Mouse (Mus musculus) liver, embryonic 16.5 days (tissue): ENCODE results near the gene Lamp1. TPM values are rescaled to one million over a fixed set of nuclear protein-coding genes. Genes with fewer than 3 reads are reported as not detected.
"Not testable (repeated sequence)": the region's sequence is repeated elsewhere in the genome, so short reads cannot be mapped to it uniquely, and the experiment has no call there.

Experiments
- ATAC-seq: fragments of 200-750 bp; cut with Nextera tagmentation; 2 replicates; pipeline ENCODE4 v1.8.0; 2017; ENCODE audit warnings: low read depth, mild to moderate bottlenecking, moderate number of reproducible peaks, moderate library complexity
- H3K27ac ChIP-seq: fragments of 300-500 bp; sonication (generic); 2 replicates; pipeline ENCODE4 v1.5.1; 2014; ENCODE audit warnings: mild to moderate bottlenecking, low read length
- H3K27me3 ChIP-seq: fragments of 300-500 bp; sonication (generic); 2 replicates; pipeline ENCODE4 v1.6.1; 2014; ENCODE audit warnings: low read depth, low read length, mixed read lengths; ENCODE audit not compliant: control insufficient read depth, insufficient read depth
- H3K36me3 ChIP-seq: fragments of 300-500 bp; sonication (generic); 2 replicates; pipeline ENCODE4 v1.6.1; 2014; ENCODE audit warnings: mild to moderate bottlenecking; ENCODE audit not compliant: control insufficient read depth, insufficient read depth
- H3K4me1 ChIP-seq: fragments of 300-500 bp; sonication (generic); 2 replicates; pipeline ENCODE4 v1.6.1; 2014; ENCODE audit warnings: low read depth, low read length, mixed read lengths; ENCODE audit not compliant: control insufficient read depth
- H3K4me2 ChIP-seq: fragments of 300-500 bp; sonication (generic); 2 replicates; pipeline ENCODE4 v1.6.1; 2014; ENCODE audit warnings: low read depth, low read length, mixed read lengths
- H3K4me3 ChIP-seq: fragments of 300-500 bp; sonication (generic); 2 replicates; pipeline ENCODE4 v1.5.1; 2014; ENCODE audit warnings: low read depth, mild to moderate bottlenecking, low read length
- H3K9ac ChIP-seq: fragments of 300-500 bp; sonication (generic); 2 replicates; pipeline ENCODE4 v1.6.1; 2014; ENCODE audit warnings: low read depth, low read length
- H3K9me3 ChIP-seq: fragments of 300-500 bp; sonication (generic); replicated peaks from 2 replicates; pipeline ENCODE4 v1.6.1; 2016; ENCODE audit warnings: low read length; ENCODE audit not compliant: control insufficient read depth
- WGBS: fragments of 180-500 bp; shearing (Covaris S2); extraction: QIAGEN DNeasy Blood & Tissue Kit; methylation state at CpG from one replicate; pipeline ENCODE4 v1.1.7; 2014; ENCODE audit not compliant: insufficient replicate concordance; 5-methylcytosine and 5-hydroxymethylcytosine counted together
- polyA plus RNA-seq: library from polyadenylated mRNA; unstranded; fragments of >200 nt; fragmentation: Nextera tagmentation; extraction: Ambion mirVana; gene quantifications from 2 replicates; pipeline ENCODE4 v1.2.1, GENCODE M21; 2015

Lamp1 gene
- polyA plus RNA-seq, 1 experiment from 2014 or later: 197 TPM

DNA sequence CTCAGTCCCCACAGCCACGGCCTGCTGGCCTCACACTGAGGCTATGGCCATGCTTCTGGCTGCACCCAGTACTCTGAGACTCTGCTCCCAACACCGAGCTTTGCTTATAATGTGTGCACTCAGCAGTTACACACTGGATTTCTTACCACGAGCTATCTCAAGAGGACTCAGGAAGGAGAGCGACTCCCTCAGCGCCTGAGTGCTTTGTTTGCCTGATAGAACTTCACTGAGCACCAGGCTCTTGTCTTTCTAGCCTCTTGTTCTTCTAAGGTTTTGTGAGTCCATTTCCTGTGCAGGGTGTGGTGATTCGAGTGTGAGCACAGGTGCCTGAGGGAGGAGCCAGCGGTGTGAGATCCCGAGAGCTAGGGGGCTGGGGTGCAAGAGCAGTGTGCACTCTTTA lies 34.1 kb upstream of the Lamp1 start:
- no peak overlapping the region for H3K4me2 ChIP-seq
- no peaks in the 10 kb centered on the region for H3K27me3 ChIP-seq
- H3K4me3 ChIP-seq: no peak overlapping the region
- H3K27ac ChIP-seq: no peak overlapping the region
- H3K36me3 ChIP-seq: peaks cover 44% of the 10 kb centered on the region
- WGBS: 79% methylated on average over 8 of the region's 8 CpGs
- H3K9ac ChIP-seq: no peak overlapping the region
- no peak for ATAC-seq
- H3K9me3 ChIP-seq: no peaks in the 10 kb centered on the region
- H3K4me1 ChIP-seq: peaks cover 26% of the 10 kb centered on the region

DNA sequence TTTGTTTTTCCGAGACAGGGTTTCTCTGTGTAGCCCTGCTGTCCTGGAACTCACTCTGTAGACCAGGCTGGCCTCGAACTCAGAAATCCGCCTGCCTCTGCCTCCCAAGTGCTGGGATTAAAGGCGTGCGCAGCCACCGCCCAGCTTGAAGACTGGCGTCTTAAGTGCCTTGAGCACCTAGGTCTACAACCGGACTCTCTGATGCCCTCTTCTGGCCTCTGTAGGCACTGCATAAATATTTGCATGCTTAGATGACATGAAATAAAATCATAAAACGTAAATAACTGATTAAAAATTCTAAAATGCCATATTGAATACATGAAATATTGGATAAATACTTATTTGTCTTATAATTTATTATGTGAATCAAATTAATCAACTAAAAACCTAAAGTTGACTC lies 26.7 kb upstream of the Lamp1 start:
- peak; percentile 53; the same call in 1 of the 2 replicates for ATAC-seq
- H3K4me1 ChIP-seq, H3K4me2 ChIP-seq, H3K27ac ChIP-seq, H3K27me3 ChIP-seq, H3K9ac ChIP-seq, H3K4me3 ChIP-seq, H3K9me3 ChIP-seq: not testable (repeated sequence)
- H3K36me3 ChIP-seq: peaks cover 83% of the 10 kb centered on the region
- WGBS: 55% methylated on average over 9 of the region's 9 CpGs

DNA sequence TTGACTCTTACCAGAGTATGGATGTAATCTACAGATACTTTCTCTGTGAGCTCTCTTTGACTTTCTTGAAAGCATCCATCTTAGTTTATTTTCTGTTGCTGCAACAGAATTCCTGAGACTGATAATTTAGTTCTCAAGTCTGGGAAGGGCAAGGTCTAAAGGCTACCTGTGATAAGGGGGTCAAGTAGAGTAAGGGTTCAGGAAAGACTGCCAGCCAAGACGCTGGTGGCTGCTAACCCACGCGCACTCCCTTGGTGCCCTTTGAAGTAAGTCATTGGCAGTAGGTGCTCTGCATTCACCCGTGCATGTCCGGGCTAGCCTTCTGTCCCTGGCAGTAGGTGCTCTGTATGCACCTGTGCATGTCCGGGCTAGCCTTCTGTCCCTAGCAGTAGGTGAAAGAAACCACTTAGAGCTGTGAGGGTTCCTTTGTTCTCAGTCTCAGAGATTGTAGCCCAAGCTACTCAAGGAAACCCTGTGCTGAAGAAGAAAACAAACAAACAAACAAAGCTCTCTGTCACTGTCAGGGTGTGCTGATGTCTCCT lies 19.2 kb upstream of the Lamp1 start:
- Histone ChIP-seq H3K9me3 (no peaks in the 10 kb centered on the region), H3K4me2 (no peak overlapping the region), H3K27ac (no peak overlapping the region), H3K4me3 (no peak overlapping the region), H3K4me1 (no peaks in the 10 kb centered on the region), H3K27me3 (no peaks in the 10 kb centered on the region), H3K36me3 (peaks cover 95% of the 10 kb centered on the region), H3K9ac (no peak overlapping the region)
- 90% methylated on average over 6 of the region's 6 CpGs for WGBS
- no peak for ATAC-seq

- Histone ChIP-seq H3K27me3 (no peaks in the 10 kb centered on the region), H3K27ac (no peak overlapping the region), H3K9me3 (no peaks in the 10 kb centered on the region), H3K4me3 (no peak overlapping the region), H3K9ac (no peak overlapping the region), H3K4me2 (no peak overlapping the region), H3K36me3 (peaks cover 92% of the 10 kb centered on the region), H3K4me1 (no peaks in the 10 kb centered on the region)
- WGBS: 86% methylated on average over 5 of the region's 5 CpGs
- ATAC-seq: no peak
These were observed 17.3 kb upstream of the Lamp1 start for GRCm38 (mm10) chr8:13141681-13142080.

- Histone ChIP-seq H3K4me3 (no peak overlapping the region), H3K36me3 (peaks cover 36% of the 10 kb centered on the region), H3K9me3 (no peaks in the 10 kb centered on the region), H3K27ac (no peak overlapping the region), H3K27me3 (no peaks in the 10 kb centered on the region), H3K4me1 (no peaks in the 10 kb centered on the region), H3K9ac (no peak overlapping the region), H3K4me2 (no peak overlapping the region)
- 81% methylated on average over 2 of the region's 2 CpGs for WGBS
- ATAC-seq: no peak
These were observed 10.5 kb upstream of the Lamp1 start for GRCm38 (mm10) chr8:13148476-13148875.

DNA sequence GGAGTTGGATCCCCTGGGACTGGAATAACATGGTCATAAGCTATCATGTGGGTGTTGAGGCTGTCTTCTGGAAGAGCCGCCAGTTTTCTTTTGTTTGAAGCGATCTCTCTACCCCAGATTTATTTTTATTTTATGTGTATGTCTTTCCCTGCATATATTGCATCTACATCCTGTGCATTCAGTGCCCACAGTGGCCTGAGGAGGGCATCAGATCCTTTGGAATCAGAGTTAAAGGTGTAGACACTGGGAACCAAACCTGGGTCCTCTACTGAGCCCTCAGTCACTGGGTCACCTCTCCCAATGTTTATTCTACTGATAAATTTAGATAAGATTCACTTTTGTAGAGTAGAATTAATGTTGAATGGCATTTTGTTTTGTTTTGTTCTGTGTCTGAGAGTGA lies 9.7 kb upstream of the Lamp1 start:
- H3K4me2 ChIP-seq: no peak overlapping the region
- H3K27ac ChIP-seq: no peak overlapping the region
- no peak overlapping the region for H3K9ac ChIP-seq
- no peaks in the 10 kb centered on the region for H3K9me3 ChIP-seq
- peaks cover 29% of the 10 kb centered on the region; the same call in 1 of the 2 replicates for H3K36me3 ChIP-seq
- no peaks in the 10 kb centered on the region for H3K27me3 ChIP-seq
- H3K4me3 ChIP-seq: no peak overlapping the region
- H3K4me1 ChIP-seq: no peaks in the 10 kb centered on the region
- no peak for ATAC-seq
- 87% methylated on average over 2 of the region's 2 CpGs for WGBS

- Histone ChIP-seq H3K9ac (no peak overlapping the region), H3K27me3 (no peaks in the 10 kb centered on the region), H3K36me3 (peaks cover 24% of the 10 kb centered on the region; the same call in 1 of the 2 replicates), H3K4me1 (no peaks in the 10 kb centered on the region), H3K9me3 (no peaks in the 10 kb centered on the region), H3K27ac (no peak overlapping the region), H3K4me2 (no peak overlapping the region), H3K4me3 (no peak overlapping the region)
- 72% methylated on average over 5 of the region's 5 CpGs for WGBS
- ATAC-seq: no peak
These were observed 9.1 kb upstream of the Lamp1 start for GRCm38 (mm10) chr8:13149866-13150265.

DNA sequence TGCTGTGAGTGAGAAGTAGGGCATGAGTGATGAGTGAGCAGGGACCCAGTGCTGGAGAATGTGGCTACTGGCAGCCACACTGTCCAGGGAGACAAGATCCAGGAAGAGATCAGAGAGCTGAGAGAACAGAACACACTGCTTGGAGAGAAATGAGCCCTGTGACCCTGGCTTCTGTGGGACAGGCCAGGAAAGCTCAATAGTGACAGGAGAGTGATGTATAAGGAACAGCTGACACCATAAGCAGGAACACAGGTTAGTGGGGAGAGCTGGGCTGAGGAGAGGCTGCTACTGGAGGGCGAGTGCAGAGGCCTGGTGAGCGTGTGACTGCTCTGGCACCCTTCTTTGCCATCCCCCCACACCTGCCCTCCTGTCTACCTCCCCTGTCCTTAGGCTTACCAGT lies 8.0 kb upstream of the Lamp1 start:
- H3K4me2 ChIP-seq: no peak overlapping the region
- H3K36me3 ChIP-seq: peaks cover 16% of the 10 kb centered on the region; the same call in 1 of the 2 replicates
- H3K9me3 ChIP-seq: no peaks in the 10 kb centered on the region
- H3K27me3 ChIP-seq: no peaks in the 10 kb centered on the region
- H3K4me3 ChIP-seq: no peak overlapping the region
- no peak for ATAC-seq
- H3K27ac ChIP-seq: no peak overlapping the region
- no peaks in the 10 kb centered on the region for H3K4me1 ChIP-seq
- WGBS: 81% methylated on average over 2 of the region's 2 CpGs
- H3K9ac ChIP-seq: no peak overlapping the region

DNA sequence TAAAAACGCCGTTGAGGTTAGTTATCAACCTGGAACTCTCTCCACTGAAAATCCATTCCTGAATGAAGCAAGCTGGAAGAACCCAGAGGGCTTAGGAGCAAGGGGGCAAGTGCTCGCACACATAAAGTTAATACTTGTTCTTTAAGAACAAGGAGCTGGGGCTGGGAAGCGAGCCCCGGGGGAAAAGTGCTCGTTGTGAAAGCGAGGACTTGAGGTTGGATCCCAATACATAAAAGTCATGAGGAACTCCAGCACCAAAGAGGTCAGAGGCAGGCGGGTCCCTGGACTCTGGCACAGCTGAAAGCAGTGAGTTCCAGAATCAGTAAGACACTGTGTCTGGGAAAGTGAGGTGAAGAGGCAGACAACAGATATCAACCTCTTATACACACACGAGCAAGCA lies 4.9 kb upstream of the Lamp1 start:
- Histone ChIP-seq H3K9ac (no peak overlapping the region), H3K4me2 (no peak overlapping the region), H3K36me3 (peaks cover under 1% of the 10 kb centered on the region; the same call in 1 of the 2 replicates), H3K27ac (no peak overlapping the region), H3K9me3 (no peaks in the 10 kb centered on the region), H3K4me3 (no peak overlapping the region), H3K4me1 (peaks cover 5% of the 10 kb centered on the region), H3K27me3 (no peaks in the 10 kb centered on the region)
- no peak for ATAC-seq
- 73% methylated on average over 9 of the region's 9 CpGs for WGBS
